Mouse (Mus musculus) ovary, adult 2 months (tissue): ENCODE measurements around the gene Myrip. TPM values are rescaled to one million over a fixed set of nuclear protein-coding genes. Genes with fewer than 3 reads are reported as not detected.

Experiments
- polyA plus RNA-seq: library from polyadenylated mRNA; depleted of rRNA; stranded (reverse); fragments of >200 nt; gene quantifications from 2 replicates; pipeline ENCODE4 v1.2.3, GENCODE M21; 2012; rRNA removed

Gene Myrip
- polyA plus RNA-seq = 2.8 and 4.1 TPM in 2 replicates

DNA sequence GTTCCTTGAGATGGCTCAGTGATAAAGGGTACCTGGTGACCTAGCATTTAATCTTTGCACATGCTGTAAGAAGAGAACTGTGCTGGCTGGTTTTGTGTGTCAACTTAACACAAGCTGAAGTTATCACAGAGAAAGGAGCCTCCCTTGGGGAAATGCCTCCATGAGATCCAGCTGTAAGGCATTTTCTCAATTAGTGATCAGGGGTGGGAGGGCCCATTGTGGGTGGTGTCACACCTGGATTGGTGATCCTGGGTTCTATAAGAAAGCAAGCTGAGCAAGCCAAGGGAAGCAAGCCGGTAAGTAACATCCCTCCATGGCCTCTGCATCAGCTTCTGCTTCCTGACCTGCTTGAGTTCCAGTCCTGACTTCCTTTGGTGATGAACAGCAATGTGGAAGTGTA is at the start of gene Myrip:
Gene Myrip, plus strand, starts transcription at position 301 of the 400 bp plus-strand sequence.

DNA sequence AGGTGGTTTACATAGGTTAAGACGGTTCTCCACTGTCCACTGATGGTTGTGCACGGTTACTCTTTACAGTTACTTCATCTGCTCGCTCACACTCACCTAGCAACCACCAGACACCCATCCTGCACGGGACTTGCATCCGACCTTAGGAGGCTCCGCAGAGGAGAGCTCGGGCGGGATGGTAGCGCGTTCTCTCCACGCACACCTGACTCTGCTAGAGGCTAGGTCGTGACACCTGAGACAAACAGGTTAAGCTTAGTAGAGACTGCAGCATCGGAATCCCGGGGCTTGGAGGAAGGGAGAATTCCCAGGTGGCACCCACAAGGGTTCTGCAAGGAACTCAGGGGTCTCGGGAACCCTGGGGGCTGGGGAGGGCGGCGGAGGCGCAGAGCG is 190.7 kb downstream of the Myrip start, which contains the start of gene Eif1b:
Gene Eif1b, plus strand, starts transcription at position 223 of the 390 bp plus-strand sequence.

Other genes starting within 250 kb of the Myrip start
- gene Cx3cr1, start 231.6 kb upstream of the Myrip start, polyA plus RNA-seq = 12.8 and 14.2 TPM in 2 replicates
- gene Ccr8, start 209.4 kb upstream of the Myrip start, polyA plus RNA-seq = 0.12 and 0.21 TPM in 2 replicates
- gene Slc25a38, start 191.1 kb upstream of the Myrip start, polyA plus RNA-seq = 49.9 and 54.2 TPM in 2 replicates
- 2,914 and 4,274 TPM in 2 replicates for gene Rpsa, start 173.8 kb upstream of the Myrip start, polyA plus RNA-seq
- 0.21 TPM in 1 of 2 replicates, not detected in the other for gene Mobp, start 151.8 kb upstream of the Myrip start, polyA plus RNA-seq
- gene Eif1b, start 190.7 kb downstream of the Myrip start, polyA plus RNA-seq = 61.1 and 62.5 TPM in 2 replicates
- 10.5 and 12.4 TPM in 2 replicates for gene Entpd3, start 238.3 kb downstream of the Myrip start, polyA plus RNA-seq